Mouse (Mus musculus): Measurements from ENCODE around the gene Tmub2.
A peak's percentile ranks its signal among the peaks of the same experiment; 100 is the strongest.

Tmub2 gene

GRCm38 (mm10) chr11:102309821-102310617 is 25.3 kb downstream of the Tmub2 start:
- no peak for DNase-seq

- no peak for DNase-seq
Measured at GRCm38 (mm10) chr11:102310768-102311695, 26.3 kb downstream of the Tmub2 start.

DNA sequence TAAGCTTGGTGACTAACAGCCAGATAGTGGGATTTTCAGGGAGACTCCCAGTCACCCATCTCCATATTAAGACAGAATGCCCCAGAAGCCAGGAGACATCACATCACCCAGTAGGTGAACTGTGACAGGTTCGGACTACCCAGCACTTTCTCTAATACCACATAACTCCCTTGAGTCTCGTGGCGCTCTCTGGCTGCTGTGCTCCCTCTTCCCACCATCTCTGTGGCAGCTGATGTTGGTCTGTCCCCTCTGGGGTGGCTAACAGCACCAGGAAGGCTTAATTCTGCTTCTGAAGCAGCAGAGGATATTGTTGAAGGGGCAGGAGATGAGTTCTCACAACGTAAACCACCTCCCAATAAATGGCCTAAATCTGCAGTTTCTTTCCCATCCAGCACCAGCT is 27.2 kb downstream of the Tmub2 start:
- no peak for DNase-seq

DNA sequence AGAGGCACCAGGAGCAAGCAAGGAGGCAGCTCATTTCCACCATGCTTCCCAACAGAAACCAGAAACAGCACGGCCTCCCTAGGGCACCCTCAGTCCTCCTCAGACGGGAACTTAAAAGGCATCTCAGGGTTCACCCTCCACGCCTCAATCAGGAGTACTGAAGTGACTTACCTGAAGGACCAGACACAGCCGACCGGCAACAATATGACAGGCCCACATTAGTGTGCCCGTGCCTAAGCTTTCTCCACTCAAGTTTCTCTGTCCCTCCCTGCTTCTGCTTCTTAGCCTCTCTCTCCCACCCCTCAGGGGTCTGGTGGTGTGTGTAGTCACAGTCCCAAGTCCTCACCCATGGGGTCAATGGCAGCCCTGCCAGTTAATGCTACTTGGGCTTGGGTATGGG is 27.9 kb downstream of the Tmub2 start:
- no peak for DNase-seq

DNA sequence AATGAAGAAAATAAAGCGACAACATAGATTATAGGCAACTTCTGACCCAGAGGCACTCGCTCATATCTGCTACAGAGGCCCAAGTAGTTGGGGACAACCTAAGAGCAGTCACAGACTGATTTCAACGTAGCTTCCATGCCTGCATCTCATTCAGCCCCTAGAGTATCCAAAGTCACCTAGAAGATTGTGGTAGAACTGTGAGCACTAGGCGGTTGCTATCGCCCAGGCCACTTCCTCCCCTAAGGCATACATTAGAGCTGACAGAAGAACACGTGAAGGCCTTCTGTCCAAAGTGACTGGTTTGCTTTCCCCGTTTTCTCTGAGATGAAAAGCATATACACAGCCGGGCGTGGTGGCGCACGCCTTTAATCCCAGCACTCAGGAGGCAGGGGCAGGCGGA is 29.6 kb downstream of the Tmub2 start:
- no peak for DNase-seq

DNA sequence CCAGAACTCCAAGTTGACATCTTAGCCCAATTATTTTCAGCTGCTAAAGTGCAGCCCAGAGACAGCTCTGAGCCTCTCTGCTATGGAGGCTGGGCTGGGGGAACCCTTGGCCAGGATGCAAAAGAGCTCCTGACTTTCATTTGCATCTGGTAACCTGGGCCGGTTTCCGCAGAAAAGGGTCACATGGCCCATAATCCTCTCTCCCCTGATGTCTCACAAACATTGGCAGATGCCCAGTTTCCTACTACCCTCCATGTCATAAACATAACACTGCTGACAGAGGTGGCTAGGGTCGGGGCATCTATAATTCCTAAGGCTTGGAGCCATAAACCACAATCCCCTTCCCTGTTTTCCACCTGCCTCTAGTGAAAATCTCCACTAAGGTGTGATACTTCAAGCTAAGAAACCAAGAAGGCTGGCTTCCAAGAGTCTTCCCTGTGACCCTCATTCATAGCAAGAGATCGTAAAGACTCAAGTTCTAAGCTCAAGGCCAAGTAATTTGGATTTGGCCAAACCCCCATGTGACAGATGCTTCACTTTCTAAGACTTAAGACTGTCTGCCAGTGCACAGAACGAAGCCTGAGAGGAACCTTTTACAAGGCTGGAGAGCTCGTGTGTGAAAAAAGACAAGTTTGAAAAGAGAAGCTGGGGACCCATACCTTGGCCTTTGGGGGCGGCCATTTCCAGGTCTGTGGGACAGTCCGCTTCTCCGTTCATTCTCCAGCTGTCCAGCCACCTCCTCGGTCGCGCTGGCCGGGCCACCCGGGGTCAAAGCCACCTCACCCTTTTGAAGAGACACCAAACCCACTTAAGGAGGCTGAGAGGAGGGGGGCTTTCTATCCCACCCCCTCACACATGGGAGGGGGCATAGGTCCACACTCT is 31.2 kb downstream of the Tmub2 start:
- no peak for DNase-seq

GRCm38 (mm10) chr11:102316572-102317297 is 32.0 kb downstream of the Tmub2 start:
- peak; percentile 86 for DNase-seq

- DNase-seq: peak; percentile 66
Measured at GRCm38 (mm10) chr11:102317298-102317900, 32.7 kb downstream of the Tmub2 start.

DNA sequence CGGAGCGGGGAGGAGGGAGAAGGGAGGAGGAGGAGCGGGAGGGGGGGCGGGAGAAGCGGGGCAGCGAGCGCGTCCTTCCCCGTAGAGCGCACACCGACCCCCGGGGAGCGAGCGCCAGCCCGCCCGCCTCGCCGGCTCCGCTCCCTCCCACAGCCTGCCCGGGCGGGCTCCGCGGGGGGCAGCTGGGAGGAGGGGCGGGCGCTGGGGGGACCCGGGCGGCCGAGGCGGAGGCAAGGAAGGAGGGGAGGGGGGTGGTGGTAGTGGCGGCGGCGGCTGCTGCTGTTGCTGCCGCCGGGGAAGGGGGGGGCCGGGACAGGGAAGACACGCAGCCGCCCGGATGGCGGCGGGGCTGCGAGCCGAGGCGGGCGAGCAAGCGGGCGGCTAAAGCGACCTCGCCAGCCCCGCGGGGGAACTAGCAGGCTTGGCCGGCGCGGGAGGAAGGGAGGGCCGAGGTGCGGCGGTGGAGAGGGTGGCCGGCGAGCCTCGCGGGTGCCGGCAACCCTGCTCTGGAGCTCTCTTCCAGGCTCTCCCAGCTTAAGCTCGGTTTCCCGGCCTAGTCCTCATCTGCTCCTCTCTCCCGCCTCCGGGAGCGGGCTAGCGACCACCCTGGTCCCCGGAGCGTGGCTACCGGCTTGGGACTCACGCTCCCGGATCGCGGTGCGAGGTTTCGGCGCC is 33.3 kb downstream of the Tmub2 start:
- DNase-seq: peak; percentile 71

DNA sequence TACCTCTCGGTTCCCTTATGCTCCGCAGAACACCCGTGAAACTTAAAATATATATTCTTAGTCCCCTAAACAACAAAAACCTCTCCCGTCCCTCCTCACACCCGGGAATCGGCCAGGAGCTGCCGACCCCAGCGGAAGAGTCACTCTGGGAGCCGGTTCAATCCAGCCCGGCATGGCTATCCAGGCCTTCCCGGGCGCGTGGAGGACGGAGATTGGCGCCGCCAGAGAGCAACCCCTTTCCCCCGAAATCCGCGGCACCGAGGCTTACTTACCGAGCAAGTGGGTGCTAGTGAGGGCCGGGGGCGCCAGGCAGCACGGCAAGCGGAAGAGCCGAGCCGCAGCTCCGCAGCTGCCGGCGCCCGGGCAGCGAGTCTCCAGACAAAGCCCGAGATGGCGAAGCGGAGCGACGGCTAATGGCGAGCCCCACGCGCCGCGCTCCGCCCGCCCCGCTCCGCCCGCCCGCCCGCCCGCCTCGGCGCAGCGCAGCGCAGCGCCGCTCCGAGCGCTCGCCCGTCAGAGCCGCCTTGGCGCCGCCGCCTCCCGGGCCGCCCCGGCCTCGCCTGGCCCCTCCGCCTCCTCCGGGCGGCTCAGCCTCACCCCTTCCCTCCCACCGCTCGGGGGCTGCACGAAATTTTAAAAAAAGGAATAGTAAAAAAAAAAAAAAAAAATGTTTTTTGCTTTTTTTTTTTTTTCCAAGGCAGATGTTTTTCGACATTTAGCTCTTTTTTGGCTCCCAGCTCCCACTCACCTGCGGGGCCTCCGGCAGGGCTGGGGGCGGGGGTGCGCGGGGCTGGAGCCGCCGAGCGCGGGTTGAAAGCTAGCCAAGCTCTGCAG is 34.1 kb downstream of the Tmub2 start:
- peak; percentile 67 for DNase-seq

DNA sequence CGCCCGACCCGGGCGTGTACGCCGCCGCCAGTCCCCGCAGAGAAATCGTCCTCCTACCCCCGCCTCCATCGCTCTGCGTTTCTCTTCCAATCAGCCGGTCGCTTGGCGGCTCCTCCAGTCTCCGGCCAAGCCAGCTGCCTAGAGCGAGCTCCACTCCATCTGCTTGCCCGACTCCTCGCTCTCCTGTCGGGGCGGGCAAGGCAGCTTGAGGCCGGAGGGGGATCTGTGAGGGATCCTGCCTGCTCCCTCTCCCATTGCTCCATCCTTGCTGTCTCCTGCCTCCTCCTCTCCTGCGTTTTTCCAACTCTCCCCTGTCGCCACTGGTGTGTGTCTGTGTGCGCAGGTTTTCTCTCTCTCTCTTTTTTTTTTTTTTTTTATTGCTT is 34.7 kb downstream of the Tmub2 start, which contains the start of gene Ubtf:
Gene Ubtf (minus strand): TSS at position 333 of the 383 bp plus-strand sequence.
- DNase-seq: peak; percentile 91

GRCm38 (mm10) chr11:102319941-102320685 is 35.4 kb downstream of the Tmub2 start:
- peak; percentile 88 for DNase-seq

DNA sequence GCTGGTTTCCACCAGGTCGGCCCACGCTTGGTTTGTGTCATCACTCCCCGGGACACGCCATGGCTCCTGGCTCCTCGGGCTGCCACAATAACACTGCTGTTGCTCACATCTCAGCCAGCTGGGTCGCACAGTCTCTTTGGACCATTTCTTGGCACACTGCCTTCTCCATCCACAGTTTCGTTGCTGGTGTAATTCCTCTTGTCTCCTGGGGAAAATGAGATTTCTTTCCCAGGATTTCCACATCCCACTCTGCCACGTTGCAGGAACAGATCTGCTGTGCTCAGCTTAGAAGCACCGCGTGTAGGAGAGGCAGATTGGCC is 35.9 kb downstream of the Tmub2 start:
- peak; percentile 80 for DNase-seq

DNA sequence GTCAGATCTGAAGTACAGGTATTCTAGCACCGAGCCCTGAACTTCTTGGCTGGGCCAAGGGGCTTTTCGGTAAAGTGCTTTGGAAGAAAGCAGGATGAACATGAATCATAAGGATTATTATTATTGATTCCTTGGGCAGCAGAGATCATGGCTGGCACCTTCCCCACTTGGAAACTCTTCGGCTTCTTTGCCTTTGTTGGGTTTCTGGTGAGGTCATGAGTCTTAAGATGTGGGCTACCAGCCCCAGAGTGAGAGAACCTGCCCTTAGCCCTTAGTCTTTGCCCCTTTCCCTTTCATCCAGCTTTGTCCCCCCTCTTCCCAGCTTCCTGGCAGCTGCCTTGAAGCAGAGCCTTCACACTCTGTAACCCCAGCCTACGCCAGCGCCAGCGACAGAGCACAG is 37.2 kb downstream of the Tmub2 start:
- DNase-seq: no peak

DNA sequence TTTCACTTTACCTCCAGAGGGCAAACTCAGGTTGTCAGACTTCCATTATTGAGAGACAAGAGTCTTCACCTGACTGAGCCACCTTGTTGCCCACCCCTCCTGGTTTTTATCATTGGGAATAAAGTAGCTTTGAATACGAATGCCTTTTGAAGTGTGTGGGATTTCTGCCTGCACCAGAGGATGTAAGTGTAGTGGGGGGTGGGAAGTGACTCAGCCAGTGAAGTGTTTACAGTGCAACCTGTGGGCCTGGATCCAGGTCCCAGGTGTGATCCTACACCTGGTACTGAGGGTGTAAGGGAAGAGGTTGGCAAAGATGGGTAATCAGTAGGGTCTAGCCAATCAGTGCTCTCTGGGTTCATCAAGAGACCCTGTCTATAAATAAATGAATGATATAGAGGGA is 38.8 kb downstream of the Tmub2 start:
- DNase-seq: no peak

DNA sequence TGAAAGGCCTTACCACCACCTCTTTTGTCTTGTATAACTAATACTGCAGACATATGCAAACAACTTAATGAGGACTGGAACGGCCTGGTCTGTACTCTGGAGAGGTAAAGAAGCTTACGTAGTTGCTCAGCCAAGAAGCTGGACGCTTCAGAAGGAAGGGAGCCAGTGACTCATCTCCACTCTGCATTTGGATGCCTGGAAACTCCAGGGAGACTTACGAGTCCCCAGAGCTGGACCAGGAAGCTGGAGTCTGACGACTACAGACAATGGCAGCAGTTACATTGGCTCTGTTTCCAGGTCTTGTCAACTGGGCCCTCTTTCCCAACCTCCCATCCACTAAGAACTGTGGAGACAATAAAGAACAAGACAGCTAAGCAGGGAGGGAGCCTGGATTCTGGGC is 42.5 kb downstream of the Tmub2 start:
- no peak for DNase-seq

- DNase-seq: no peak
Measured at GRCm38 (mm10) chr11:102327839-102328238, 43.1 kb downstream of the Tmub2 start.

DNA sequence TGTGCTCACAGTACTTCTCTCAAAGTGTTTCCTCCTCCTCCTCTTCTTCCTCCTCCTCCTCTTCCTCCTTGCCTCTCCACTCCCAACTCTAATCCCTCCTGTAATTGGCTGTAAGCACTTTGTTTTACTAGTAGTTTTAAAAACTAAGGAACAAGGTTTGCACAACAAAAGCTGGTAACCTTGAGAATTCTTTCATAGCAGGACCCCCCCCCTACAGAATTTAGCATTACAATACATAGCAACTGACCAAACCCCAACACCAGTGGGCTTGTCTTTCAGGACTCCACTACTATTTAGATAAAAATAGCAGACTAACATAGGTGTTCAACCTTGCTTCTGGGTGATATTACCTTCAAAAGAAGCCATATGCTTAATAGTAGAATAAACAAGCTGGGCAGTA is 44.8 kb downstream of the Tmub2 start:
- no peak for DNase-seq

GRCm38 (mm10) chr11:102330039-102330438 is 45.3 kb downstream of the Tmub2 start:
- no peak for DNase-seq

DNA sequence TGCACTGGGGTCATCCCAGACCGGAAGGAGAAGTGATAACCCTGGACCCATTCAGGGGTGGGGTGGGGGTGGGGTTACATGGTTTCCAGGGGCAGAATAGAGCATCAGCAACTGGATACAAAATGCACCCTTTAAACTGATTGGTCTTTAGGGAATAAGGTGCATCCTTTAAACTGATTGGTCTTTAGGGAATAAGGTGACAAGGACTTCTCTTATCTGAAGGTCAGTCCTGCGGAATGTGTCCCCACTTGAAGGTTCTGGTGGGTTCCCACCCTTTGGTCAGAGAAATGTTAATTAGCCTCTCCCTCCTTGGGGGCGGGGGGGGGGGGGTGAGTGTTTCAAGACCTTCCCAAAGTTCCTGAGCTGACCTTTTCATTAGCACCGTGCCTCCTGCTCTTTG is 47.1 kb downstream of the Tmub2 start:
- DNase-seq: no peak

All from cerebellum, adult 8-10 months (tissue).